Mouse (Mus musculus) embryonic facial prominence, embryonic 11.5 days (tissue): ENCODE data around the gene Hoxd12. TPM values are rescaled to one million over a fixed set of nuclear protein-coding genes. Genes with fewer than 3 reads are reported as not detected.
A peak's percentile ranks its signal among the peaks of the same experiment; 100 is the strongest.

ENCODE experiments used
- ATAC-seq: fragments of 200-750 bp; cut with Nextera tagmentation; replicated peaks from 2 replicates; pipeline ENCODE4 v1.8.0; 2017; ENCODE audit warnings: low read depth; ENCODE audit not compliant: insufficient number of reproducible peaks, low FRiP score, low TSS enrichment
- DNase-seq: peaks from one replicate; pipeline ENCODE4 v3.0.0-alpha.2; 2015; ENCODE audit warnings: low spot score
- H3K27ac ChIP-seq: fragments of 300-500 bp; sonication (generic); replicated peaks from 2 replicates; pipeline ENCODE4 v1.5.1; 2014; ENCODE audit warnings: mild to moderate bottlenecking, low read depth, low read length, control low read depth
- H3K27me3 ChIP-seq: fragments of 300-500 bp; sonication (generic); 2 replicates; pipeline ENCODE4 v1.6.1; 2014; ENCODE audit warnings: mild to moderate bottlenecking, low read length, moderate library complexity, mixed read lengths; ENCODE audit not compliant: control insufficient read depth, insufficient read depth
- H3K36me3 ChIP-seq: fragments of 300-500 bp; sonication (generic); replicated peaks from 2 replicates; pipeline ENCODE4 v1.6.1; 2014; ENCODE audit warnings: low read depth, mild to moderate bottlenecking, low read length, moderate library complexity, mixed read lengths; ENCODE audit not compliant: control insufficient read depth, insufficient read depth
- H3K4me1 ChIP-seq: fragments of 300-500 bp; sonication (generic); 2 replicates; pipeline ENCODE4 v1.6.1; 2014; ENCODE audit warnings: low read length, mixed read lengths; ENCODE audit not compliant: control insufficient read depth, insufficient read depth
- H3K4me2 ChIP-seq: fragments of 300-500 bp; sonication (generic); 2 replicates; pipeline ENCODE4 v1.6.1; 2014; ENCODE audit warnings: low read depth, mild to moderate bottlenecking, control low read depth, low read length, moderate library complexity
- H3K4me3 ChIP-seq: fragments of 300-500 bp; sonication (generic); 2 replicates; pipeline ENCODE4 v1.5.1; 2014; ENCODE audit warnings: low read depth, low read length, control low read depth
- H3K9ac ChIP-seq: fragments of 300-500 bp; sonication (generic); replicated peaks from 2 replicates; pipeline ENCODE4 v1.6.1; 2014; ENCODE audit warnings: mild to moderate bottlenecking, control low read depth, low read length
- H3K9me3 ChIP-seq: fragments of 300-500 bp; sonication (generic); replicated peaks from 2 replicates; pipeline ENCODE4 v1.6.1; 2016; ENCODE audit warnings: mild to moderate bottlenecking, low read length, inconsistent platforms, mixed read lengths; ENCODE audit not compliant: control insufficient read depth
- WGBS: fragments of 180-500 bp; shearing (Covaris S2); extraction: QIAGEN DNeasy Blood & Tissue Kit; methylation state at CpG from one replicate; pipeline ENCODE4 v1.1.7; 2014; 5-methylcytosine and 5-hydroxymethylcytosine counted together
- polyA plus RNA-seq: library from polyadenylated mRNA; unstranded; fragments of >200 nt; fragmentation: Nextera tagmentation; extraction: Ambion mirVana; gene quantifications from 2 replicates; pipeline ENCODE4 v1.2.1, GENCODE M21; 2014

The Hoxd12 gene
- polyA plus RNA-seq = not detected in 2 replicates

DNA sequence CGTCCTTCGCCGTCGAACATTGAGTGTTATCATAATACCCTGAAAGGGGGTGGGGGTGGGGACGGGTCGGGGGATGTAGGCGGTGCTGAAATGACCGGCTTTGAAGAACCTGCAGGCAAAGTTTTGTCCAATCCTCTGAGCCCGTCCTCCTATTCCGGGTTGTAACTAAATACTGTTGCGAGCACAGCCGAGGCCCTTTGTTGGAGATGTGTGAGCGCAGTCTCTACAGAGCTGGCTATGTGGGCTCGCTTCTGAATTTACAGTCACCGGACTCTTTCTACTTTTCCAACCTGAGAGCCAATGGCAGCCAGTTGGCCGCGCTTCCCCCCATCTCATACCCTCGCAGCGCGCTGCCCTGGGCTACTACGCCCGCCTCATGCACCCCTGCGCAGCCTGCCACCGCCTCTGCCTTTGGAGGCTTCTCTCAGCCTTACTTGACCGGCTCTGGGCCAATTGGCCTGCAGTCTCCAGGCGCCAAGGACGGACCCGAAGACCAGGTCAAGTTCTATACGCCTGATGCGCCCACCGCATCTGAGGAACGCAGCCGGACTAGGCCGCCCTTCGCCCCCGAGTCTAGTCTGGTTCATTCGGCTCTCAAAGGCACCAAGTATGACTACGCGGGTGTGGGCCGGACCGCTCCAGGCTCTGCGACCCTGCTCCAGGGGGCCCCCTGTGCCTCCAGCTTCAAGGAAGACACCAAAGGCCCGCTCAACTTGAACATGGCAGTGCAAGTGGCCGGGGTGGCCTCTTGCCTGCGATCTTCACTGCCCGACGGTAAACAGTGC lies at the start of gene Hoxd12:
TSS of gene Hoxd12 (plus strand) at position 133 of the 785 bp plus-strand sequence.
- no peak for ATAC-seq

DNA sequence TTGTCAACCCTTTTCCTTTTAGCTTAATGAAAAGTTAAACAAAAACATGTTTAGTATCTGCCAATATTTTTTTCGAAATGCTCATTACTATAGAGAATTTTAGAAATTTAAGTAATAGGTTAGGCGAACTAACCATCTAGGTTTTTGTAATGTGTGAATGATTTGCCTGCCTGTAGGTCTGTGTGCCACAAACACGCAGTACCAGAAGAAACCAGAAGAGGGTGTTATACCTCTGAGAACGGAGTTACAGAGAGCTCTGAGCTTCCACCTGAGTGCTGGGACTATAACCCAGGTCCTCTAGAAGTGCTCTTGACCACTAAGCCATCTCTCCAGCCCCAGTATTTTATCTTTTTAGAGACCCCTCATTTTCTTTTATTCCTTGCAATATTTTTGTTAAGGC lies 39.4 kb upstream of the Hoxd12 start:
- no peak overlapping the region for H3K4me2 ChIP-seq
- no peak overlapping the region for H3K9ac ChIP-seq
- no peak for ATAC-seq
- DNase-seq = no peak
- no peaks in the 10 kb centered on the region for H3K27me3 ChIP-seq
- H3K27ac ChIP-seq = no peak overlapping the region
- no peak overlapping the region for H3K4me3 ChIP-seq
- H3K4me1 ChIP-seq = no peaks in the 10 kb centered on the region
- 70% methylated on average over 4 of the region's 4 CpGs for whole genome bisulfite sequencing
- no peaks in the 10 kb centered on the region for H3K9me3 ChIP-seq
- no peaks in the 10 kb centered on the region for H3K36me3 ChIP-seq

More for the DNA sequence above, at the start of gene Hoxd12:
- Histone ChIP-seq H3K27me3 (peaks cover 85% of the 10 kb centered on the region), H3K36me3 (no peaks in the 10 kb centered on the region), H3K4me1 (no peaks in the 10 kb centered on the region; the same call in 1 of the 2 replicates), H3K9ac (no peak within 1 kb of the TSS), H3K4me3 (no peak within 1 kb of the TSS), H3K27ac (no peak within 1 kb of the TSS), H3K4me2 (no peak within 1 kb of the TSS), H3K9me3 (no peaks in the 10 kb centered on the region)
- 2% methylated on average over 47 of the region's 47 CpGs for WGBS
- DNase-seq = no peak

DNA sequence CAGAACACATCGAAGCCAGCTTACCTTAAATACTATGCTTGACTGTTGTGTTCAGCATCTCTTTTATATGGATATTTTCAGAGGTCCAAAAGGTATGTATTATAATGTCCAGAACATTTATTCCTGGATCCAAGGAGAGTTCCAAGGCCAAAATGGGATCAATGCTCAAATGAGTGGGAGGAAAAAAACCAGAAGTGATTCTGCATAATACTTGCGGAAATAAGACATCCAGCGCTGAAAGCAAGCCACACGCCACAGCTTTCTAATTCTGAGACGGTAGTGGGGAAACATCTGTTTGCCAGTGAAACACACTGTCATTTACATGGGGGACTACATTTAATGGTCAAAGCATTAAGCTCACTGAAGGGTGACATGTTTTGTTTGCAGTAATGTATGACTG lies 32.4 kb upstream of the Hoxd12 start:
- no peak overlapping the region for H3K27ac ChIP-seq
- no peak overlapping the region for H3K4me2 ChIP-seq
- H3K36me3 ChIP-seq = no peaks in the 10 kb centered on the region
- H3K4me3 ChIP-seq = no peak overlapping the region
- ATAC-seq (no peak), DNase-seq (no peak)
- no peaks in the 10 kb centered on the region for H3K4me1 ChIP-seq
- H3K27me3 ChIP-seq = peaks cover 31% of the 10 kb centered on the region
- WGBS = 78% methylated on average over 5 of the region's 5 CpGs
- no peaks in the 10 kb centered on the region for H3K9me3 ChIP-seq
- no peak overlapping the region for H3K9ac ChIP-seq

DNA sequence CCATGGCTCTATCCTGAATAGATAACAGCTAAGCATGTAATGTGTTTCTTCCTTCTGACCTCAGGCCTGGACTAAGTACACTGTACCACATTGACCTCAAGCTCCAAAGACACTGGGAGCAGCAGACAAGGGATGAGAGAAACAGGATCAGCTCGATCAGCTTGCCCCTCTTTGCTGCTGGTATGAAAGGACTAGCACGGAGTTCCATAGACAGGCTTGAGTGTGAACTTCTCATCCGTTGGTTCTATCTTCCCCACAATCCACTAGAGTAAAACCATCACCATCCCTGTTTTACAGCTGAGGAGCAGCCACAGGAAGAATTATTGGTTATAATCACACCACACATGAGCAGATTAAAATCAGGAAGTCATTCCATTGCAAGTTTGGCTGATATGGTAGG lies 29.2 kb upstream of the Hoxd12 start:
- 78% methylated on average over 3 of the region's 3 CpGs for WGBS
- DNase-seq = no peak
- H3K36me3 ChIP-seq = no peaks in the 10 kb centered on the region
- no peaks in the 10 kb centered on the region for H3K9me3 ChIP-seq
- H3K4me1 ChIP-seq = no peaks in the 10 kb centered on the region
- no peak overlapping the region for H3K27ac ChIP-seq
- ATAC-seq = no peak
- H3K4me2 ChIP-seq = no peak overlapping the region
- H3K4me3 ChIP-seq = no peak overlapping the region
- peaks cover 61% of the 10 kb centered on the region for H3K27me3 ChIP-seq
- H3K9ac ChIP-seq = no peak overlapping the region

DNA sequence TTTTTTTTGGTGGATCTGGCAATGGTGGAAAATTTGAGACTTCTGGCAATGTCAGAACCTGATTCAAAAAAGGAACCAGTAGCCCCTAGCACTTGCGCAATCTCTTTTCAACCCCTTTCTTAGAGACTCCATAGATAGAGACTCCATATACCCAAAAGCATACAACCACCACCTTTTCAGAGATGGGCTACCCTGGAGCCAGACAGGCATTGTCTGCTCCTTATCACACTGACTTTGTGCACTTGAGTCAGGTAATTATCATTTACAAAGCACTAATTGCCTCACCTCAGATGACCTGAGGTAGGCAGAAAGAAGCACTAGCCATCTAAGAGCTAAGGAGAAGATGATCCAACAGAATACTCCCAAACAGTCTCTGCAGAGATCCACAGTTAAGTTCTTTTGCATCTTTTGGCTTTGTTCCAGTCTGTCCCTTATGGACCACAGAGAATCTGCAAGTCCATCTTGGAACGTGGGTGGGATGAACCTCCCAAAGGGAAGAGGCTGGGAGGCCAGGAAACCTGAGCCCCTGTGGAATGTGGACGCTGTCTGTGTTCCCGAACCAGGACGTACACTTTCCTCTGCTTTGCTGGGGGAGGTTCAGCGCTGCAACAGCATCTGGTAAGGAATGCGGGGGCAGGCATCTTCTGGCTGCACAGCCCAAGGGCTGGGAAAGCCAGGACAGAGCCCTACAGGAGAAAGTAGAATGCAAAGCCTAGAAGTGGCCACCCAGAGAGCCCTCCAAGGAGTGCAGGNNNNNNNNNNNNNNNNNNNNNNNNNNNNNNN lies 27.5 kb upstream of the Hoxd12 start:
- Histone ChIP-seq H3K9ac (no peak overlapping the region), H3K27ac (no peak overlapping the region), H3K9me3 (no peaks in the 10 kb centered on the region), H3K36me3 (no peaks in the 10 kb centered on the region), H3K27me3 (peaks cover 75% of the 10 kb centered on the region), H3K4me3 (no peak overlapping the region), H3K4me2 (no peak overlapping the region), H3K4me1 (no peaks in the 10 kb centered on the region)
- DNase-seq = no peak
- ATAC-seq = no peak
- 14% methylated on average over 7 of the region's 7 CpGs for WGBS

DNA sequence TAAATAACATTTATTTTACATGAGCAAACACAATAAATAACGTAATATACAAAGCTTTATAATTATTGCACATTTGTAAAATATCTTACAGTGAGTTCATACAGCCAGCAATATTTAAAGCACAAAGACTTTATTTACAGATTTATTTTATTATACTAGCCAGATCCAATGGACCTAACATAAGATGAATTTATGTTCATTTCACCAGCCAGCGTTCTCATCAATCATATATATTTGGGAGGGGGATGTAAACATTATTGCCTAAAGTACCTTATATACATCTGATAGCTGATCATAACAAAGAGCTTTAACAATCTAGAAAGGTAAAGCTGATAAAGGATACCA lies 21.8 kb upstream of the Hoxd12 start:
- Histone ChIP-seq H3K4me1 (no peaks in the 10 kb centered on the region; the same call in 1 of the 2 replicates), H3K27me3 (peaks cover 80% of the 10 kb centered on the region), H3K9me3 (no peaks in the 10 kb centered on the region), H3K36me3 (no peaks in the 10 kb centered on the region), H3K9ac (no peak overlapping the region), H3K4me3 (no peak overlapping the region), H3K27ac (no peak overlapping the region), H3K4me2 (no peak overlapping the region)
- ATAC-seq = no peak
- 32% methylated on average over 2 of the region's 2 CpGs for WGBS
- DNase-seq = no peak

DNA sequence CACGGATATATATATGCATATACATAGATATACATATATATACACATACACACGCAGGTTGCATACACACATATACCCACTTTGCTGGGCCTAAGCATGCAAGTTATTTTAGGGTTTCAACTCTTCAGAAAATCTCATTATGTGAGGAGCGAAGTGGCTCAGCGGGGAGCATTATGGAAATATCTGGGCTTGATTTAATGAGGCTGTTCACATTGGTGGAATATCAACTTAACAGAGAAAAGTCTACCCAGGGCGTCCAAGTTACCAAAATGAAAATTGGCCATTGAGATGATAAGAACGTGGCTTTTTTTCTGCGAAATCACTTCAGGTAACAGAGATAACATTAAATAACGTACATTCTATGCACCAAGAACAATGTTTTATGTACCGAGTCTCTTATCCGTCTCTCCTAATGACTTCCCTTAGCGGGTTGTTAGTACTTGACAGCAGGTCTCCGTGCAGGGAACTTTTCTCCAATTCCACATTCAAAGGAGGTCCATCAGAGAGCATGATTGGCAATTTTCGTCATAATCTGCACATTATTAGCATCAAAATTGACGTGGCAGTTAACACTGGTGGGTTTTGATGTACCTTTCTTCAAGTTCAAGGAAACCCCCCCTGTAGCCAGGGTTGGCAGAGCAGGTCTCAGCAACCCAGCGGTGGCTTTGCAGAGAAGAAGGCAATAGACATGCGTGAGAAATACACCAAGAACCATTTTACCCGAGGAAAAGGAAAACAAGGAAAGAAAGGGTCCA lies 20.9 kb upstream of the Hoxd12 start:
- Histone ChIP-seq H3K4me1 (no peaks in the 10 kb centered on the region; the same call in 1 of the 2 replicates), H3K9ac (no peak overlapping the region), H3K27ac (no peak overlapping the region), H3K27me3 (peaks cover 74% of the 10 kb centered on the region), H3K4me3 (no peak overlapping the region), H3K9me3 (no peaks in the 10 kb centered on the region), H3K4me2 (no peak overlapping the region), H3K36me3 (no peaks in the 10 kb centered on the region)
- 10% methylated on average over 17 of the region's 17 CpGs for WGBS
- DNase-seq = peak; percentile 33
- ATAC-seq = no peak
